Mouse (Mus musculus) liver (tissue): ENCODE results near the gene Adgrf5.

Experiments used
- DNase-seq: peaks from one replicate; pipeline ENCODE4 v3.0.0-alpha.2; 2020; ENCODE audit warnings: mixed read lengths

Gene Adgrf5

GRCm38 (mm10) chr17:43378703-43379102 lies 18.5 kb downstream of the Adgrf5 start:
- no peak for DNase-seq

GRCm38 (mm10) chr17:43386331-43386730 lies 26.1 kb downstream of the Adgrf5 start:
- no peak for DNase-seq

- DNase-seq, result no peak
These were observed 26.9 kb downstream of the Adgrf5 start for GRCm38 (mm10) chr17:43387171-43387570.

- DNase-seq, result no peak
These were observed 29.0 kb downstream of the Adgrf5 start for GRCm38 (mm10) chr17:43389256-43389655.

- no peak for DNase-seq
These were observed 31.9 kb downstream of the Adgrf5 start for GRCm38 (mm10) chr17:43392191-43392590.

GRCm38 (mm10) chr17:43393669-43394068 lies 33.4 kb downstream of the Adgrf5 start:
- no peak for DNase-seq

GRCm38 (mm10) chr17:43395400-43396258 lies 35.4 kb downstream of the Adgrf5 start:
- DNase-seq, result no peak

GRCm38 (mm10) chr17:43398612-43399011 lies 38.4 kb downstream of the Adgrf5 start:
- DNase-seq, result no peak

- DNase-seq, result no peak
These were observed 38.9 kb downstream of the Adgrf5 start for GRCm38 (mm10) chr17:43399151-43399550.

- no peak for DNase-seq
These were observed 40.2 kb downstream of the Adgrf5 start for GRCm38 (mm10) chr17:43400483-43400882.

GRCm38 (mm10) chr17:43403851-43404250 lies 43.6 kb downstream of the Adgrf5 start:
- DNase-seq, result no peak

GRCm38 (mm10) chr17:43404408-43404807 lies 44.2 kb downstream of the Adgrf5 start:
- DNase-seq, result no peak

- no peak for DNase-seq
These were observed 46.1 kb downstream of the Adgrf5 start for GRCm38 (mm10) chr17:43406321-43406720.

GRCm38 (mm10) chr17:43407548-43407947 lies 47.3 kb downstream of the Adgrf5 start:
- peak; percentile 17 for DNase-seq

GRCm38 (mm10) chr17:43413182-43413581 lies 52.9 kb downstream of the Adgrf5 start:
- no peak for DNase-seq

GRCm38 (mm10) chr17:43419204-43419603 lies 59.0 kb downstream of the Adgrf5 start:
- DNase-seq, result no peak

GRCm38 (mm10) chr17:43420381-43420780 lies 60.1 kb downstream of the Adgrf5 start:
- DNase-seq, result no peak

GRCm38 (mm10) chr17:43423953-43424352 lies 63.7 kb downstream of the Adgrf5 start:
- no peak for DNase-seq

GRCm38 (mm10) chr17:43431692-43432091 lies 71.4 kb downstream of the Adgrf5 start:
- no peak for DNase-seq

GRCm38 (mm10) chr17:43434485-43434884 lies 74.2 kb downstream of the Adgrf5 start:
- DNase-seq, result no peak

GRCm38 (mm10) chr17:43451216-43451615 lies 91.0 kb downstream of the Adgrf5 start:
- no peak for DNase-seq

- peak; percentile 72 for DNase-seq
These were observed 98.3 kb downstream of the Adgrf5 start for GRCm38 (mm10) chr17:43458598-43458997.

- no peak for DNase-seq
These were observed 99.5 kb downstream of the Adgrf5 start for GRCm38 (mm10) chr17:43459737-43460230.
